Mouse (Mus musculus): Measurements from ENCODE around the gene Arl3. TPM values are rescaled to one million over a fixed set of nuclear protein-coding genes. Genes with fewer than 3 reads are reported as not detected.

Arl3 gene
- polyA plus RNA-seq, 1 experiment from 2014 or later, result 85.4 TPM

DNA sequence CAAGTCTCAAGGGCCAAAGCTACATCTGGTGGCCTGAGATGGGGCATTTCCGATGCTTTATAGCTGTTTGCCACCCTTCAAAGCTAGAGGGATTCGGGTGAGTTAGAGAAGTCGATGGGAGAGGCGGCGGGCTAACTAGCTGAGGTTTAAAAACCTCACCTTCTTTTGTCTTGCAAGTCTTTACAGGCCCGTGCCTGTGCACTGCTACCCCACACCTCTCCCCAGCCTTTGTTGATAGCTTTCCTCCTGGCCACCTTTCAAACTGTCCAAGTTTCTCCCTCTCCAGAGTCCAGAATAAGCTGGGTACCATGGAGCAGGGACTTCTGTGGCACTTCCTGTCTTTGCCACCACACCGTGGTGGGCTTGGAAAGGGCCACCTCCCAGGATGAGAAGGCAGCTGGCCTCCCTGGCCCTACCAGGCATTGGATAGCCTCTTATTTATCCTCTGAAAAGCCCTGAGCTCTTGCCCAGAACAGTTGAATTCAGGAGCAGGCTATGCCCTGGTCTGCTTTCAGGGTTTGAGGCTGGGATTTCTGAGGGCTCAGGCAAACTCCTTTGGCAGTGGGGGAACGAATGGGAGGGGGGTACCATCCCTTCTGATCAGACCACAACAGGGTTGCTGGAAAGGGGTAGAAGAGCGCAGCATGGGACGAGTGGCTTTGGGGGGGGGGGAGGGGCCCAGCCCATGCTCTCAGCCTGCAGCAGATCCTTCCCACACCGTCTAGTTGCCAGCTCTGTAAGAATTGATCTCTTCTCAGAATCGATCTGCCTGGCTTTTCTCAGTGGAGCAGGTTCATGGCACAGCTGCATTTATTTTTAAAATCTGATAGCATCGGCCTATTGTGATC lies 43.2 kb downstream of the Arl3 start:
- DNase-seq (no peak), ATAC-seq (ENCODE audit: insufficient read depth) (no peak)
- no peak for TF ChIP-seq CTCF (IDR thresholded peaks at IDR 0.05; ENCODE audit: low read depth)
- Histone ChIP-seq H3K4me3 (ENCODE audit: low read depth, low read length) (no peak overlapping the region), H3K4me1 (ENCODE audit: insufficient read depth) (peaks cover 56% of the 10 kb centered on the region), H3K9me3 (ENCODE audit: low read depth, low read length) (no peaks in the 10 kb centered on the region), H3K4me2 (peak overlapping the region; percentile 65), H3K9ac (peak overlapping the region; percentile 41; the same call in 1 of the 2 replicates), H3K27me3 (ENCODE audit: insufficient read depth, low read length) (no peaks in the 10 kb centered on the region), H3K36me3 (ENCODE audit: insufficient read depth) (no peaks in the 10 kb centered on the region), H3K27ac (ENCODE audit: low read depth) (peak overlapping the region; percentile 78)
- 24% methylated on average over 13 of the region's 13 CpGs for WGBS

DNA sequence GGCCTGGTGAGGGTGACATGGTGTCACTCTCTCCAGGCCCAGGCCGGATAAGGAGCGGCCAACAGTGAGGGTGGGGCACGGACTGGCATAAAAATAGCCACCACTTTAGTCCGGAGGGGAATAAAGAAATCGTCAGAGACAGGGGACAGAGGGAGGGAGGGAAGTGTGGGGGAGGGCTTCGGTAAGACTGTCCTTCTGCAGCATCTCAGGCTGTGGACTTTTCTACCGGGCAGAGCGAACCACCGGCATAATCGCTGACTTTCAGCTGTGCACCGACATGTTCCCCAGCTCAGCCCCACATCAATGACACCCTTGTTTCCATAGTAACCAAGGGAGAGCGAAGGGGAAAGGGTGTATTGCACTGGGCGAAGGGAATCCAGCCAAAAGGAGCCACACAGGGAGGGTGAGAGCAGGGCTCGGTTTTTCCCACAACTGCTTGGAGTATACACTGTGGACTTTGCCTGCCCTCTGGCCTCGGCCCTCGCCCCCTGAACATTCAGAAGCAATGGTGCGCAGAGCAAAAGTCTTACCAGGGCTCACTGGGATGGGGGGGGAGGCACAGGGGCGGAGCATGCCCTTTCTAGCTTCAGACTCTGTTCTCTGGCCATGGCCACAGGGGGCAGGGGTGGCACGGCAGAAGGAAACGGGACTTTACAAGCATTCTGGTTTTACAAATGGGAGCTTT lies 44.3 kb downstream of the Arl3 start:
- ATAC-seq (ENCODE audit: insufficient read depth) (peak; percentile 64), DNase-seq (peak; percentile 78)
- H3K4me1 ChIP-seq (ENCODE audit: insufficient read depth), result peaks cover 63% of the 10 kb centered on the region
- 1% methylated on average over 20 of the region's 20 CpGs for WGBS
- peak overlapping the region; percentile 78 for H3K27ac ChIP-seq (ENCODE audit: low read depth)
- H3K9me3 ChIP-seq (ENCODE audit: low read depth, low read length), result no peaks in the 10 kb centered on the region
- peak; percentile 28 for TF ChIP-seq CTCF (IDR thresholded peaks at IDR 0.05; ENCODE audit: low read depth)
- H3K4me2 ChIP-seq, result peak overlapping the region; percentile 65
- peak overlapping the region; percentile 41 for H3K9ac ChIP-seq
- no peaks in the 10 kb centered on the region for H3K36me3 ChIP-seq (ENCODE audit: insufficient read depth)
- peak overlapping the region; percentile 19 for H3K4me3 ChIP-seq (ENCODE audit: low read depth, low read length)
- no peaks in the 10 kb centered on the region for H3K27me3 ChIP-seq (ENCODE audit: insufficient read depth, low read length)

DNA sequence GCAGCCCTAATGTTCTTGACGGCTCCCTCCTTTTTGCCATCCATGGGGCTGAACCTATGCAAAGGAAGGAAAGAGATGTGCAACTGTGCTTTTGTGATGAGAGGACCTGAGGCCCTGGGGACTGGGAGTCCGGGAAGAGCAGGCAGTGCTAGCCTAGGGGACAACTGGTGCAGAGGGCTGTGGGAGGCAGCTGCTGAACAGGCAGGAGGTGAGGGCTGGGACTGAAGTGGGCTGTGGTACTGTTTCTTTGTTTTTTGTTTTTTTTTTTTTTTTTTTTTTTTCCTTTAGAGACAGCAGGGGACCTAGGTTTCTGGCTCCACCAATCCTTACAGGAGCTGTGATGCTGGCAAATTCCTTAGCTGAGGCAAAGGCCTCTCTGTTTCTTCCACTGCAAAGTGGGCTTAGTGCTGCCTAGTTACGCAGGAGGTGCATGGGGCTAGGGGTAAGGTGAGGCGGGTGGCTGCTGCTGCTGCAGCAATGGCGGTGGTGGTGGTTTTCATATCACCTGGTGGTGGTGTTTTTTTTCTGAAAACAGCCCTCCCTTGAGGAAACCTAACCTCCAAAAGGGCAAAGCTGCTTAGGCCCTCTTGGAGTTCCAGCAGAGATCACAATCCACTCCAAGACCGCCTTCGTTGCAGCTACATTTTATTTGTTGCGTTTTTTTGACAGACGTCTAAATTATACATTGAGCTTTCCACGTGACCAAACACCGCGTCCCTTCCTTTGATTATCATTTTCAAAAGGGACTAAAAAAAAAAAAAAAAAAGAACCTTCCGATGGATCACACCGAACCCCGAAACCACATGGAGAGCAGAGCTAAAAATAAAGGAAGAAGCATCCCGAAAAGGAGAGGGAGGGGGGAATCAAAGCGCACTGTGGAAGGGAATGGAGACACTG lies 45.1 kb downstream of the Arl3 start:
- Histone ChIP-seq H3K27me3 (ENCODE audit: insufficient read depth, low read length) (no peaks in the 10 kb centered on the region), H3K27ac (ENCODE audit: low read depth) (peak overlapping the region; percentile 78; the same call in 1 of the 2 replicates), H3K36me3 (ENCODE audit: insufficient read depth) (no peaks in the 10 kb centered on the region), H3K4me1 (ENCODE audit: insufficient read depth) (peaks cover 66% of the 10 kb centered on the region), H3K4me3 (ENCODE audit: low read depth, low read length) (peak overlapping the region; percentile 19), H3K9me3 (ENCODE audit: low read depth, low read length) (no peaks in the 10 kb centered on the region), H3K4me2 (peak overlapping the region; percentile 65), H3K9ac (peak overlapping the region; percentile 41; the same call in 1 of the 2 replicates)
- ATAC-seq (ENCODE audit: insufficient read depth) (no peak), DNase-seq (no peak)
- no peak for TF ChIP-seq CTCF (IDR thresholded peaks at IDR 0.05; ENCODE audit: low read depth)
- WGBS, result 29% methylated on average over 17 of the region's 17 CpGs

- Histone ChIP-seq H3K4me2 (no peak overlapping the region), H3K27me3 (ENCODE audit: insufficient read depth, low read length) (no peaks in the 10 kb centered on the region), H3K9me3 (ENCODE audit: low read depth, low read length) (no peaks in the 10 kb centered on the region), H3K9ac (no peak overlapping the region), H3K4me1 (ENCODE audit: insufficient read depth) (peaks cover 48% of the 10 kb centered on the region), H3K36me3 (ENCODE audit: insufficient read depth) (no peaks in the 10 kb centered on the region), H3K27ac (ENCODE audit: low read depth) (no peak overlapping the region), H3K4me3 (ENCODE audit: low read depth, low read length) (no peak overlapping the region)
- DNase-seq (peak; percentile 65), ATAC-seq (ENCODE audit: insufficient read depth) (no peak)
- 61% methylated on average over 10 of the region's 10 CpGs for WGBS
- no peak for TF ChIP-seq CTCF (IDR thresholded peaks at IDR 0.05; ENCODE audit: low read depth)
Observed at GRCm38 (mm10) chr19:46525691-46526631, 47.0 kb downstream of the Arl3 start.

GRCm38 (mm10) chr19:46524601-46525321 lies 48.2 kb downstream of the Arl3 start:
- Histone ChIP-seq H3K36me3 (ENCODE audit: insufficient read depth) (no peaks in the 10 kb centered on the region), H3K27ac (ENCODE audit: low read depth) (peak overlapping the region; percentile 19; the same call in 1 of the 2 replicates), H3K27me3 (ENCODE audit: insufficient read depth, low read length) (no peaks in the 10 kb centered on the region), H3K4me3 (ENCODE audit: low read depth, low read length) (0 out of 2 replicates have a peak overlapping the region, but pooled peaks have one; percentile 14), H3K4me2 (peak overlapping the region; percentile 61), H3K9ac (peak overlapping the region; percentile 5; the same call in 1 of the 2 replicates), H3K4me1 (ENCODE audit: insufficient read depth) (peaks cover 37% of the 10 kb centered on the region), H3K9me3 (ENCODE audit: low read depth, low read length) (no peaks in the 10 kb centered on the region)
- TF ChIP-seq CTCF (IDR thresholded peaks at IDR 0.05; ENCODE audit: low read depth), result peak; percentile 22; the same call in 1 of the 2 replicates
- DNase-seq (peak; percentile 71), ATAC-seq (ENCODE audit: insufficient read depth) (peak; percentile 23)
- 25% methylated on average over 14 of the region's 14 CpGs for WGBS

Data from lung, embryonic 14.5 days (tissue).